Mouse (Mus musculus): Measurements from ENCODE around the gene Chid1. TPM values are rescaled to one million over a fixed set of nuclear protein-coding genes. Genes with fewer than 3 reads are reported as not detected.

Gene Chid1
- polyA plus RNA-seq, 1 experiment from 2014 or later: 20.5 TPM

GRCm38 (mm10) chr7:141485186-141485585 is 54.5 kb downstream of the Chid1 start:
- H3K36me3 ChIP-seq (ENCODE audit: control insufficient read depth, insufficient read depth): peaks cover 3% of the 10 kb centered on the region; the same call in 1 of the 2 replicates
- TF ChIP-seq CTCF (IDR thresholded peaks at IDR 0.05; ENCODE audit: low read depth): no peak
- no peak overlapping the region for H3K4me3 ChIP-seq (ENCODE audit: low read depth, low read length)
- no peak for ATAC-seq
- H3K4me1 ChIP-seq (replicated peaks; ENCODE audit: control insufficient read depth, insufficient read depth, low read length): no peaks in the 10 kb centered on the region; the same call in 1 of the 2 replicates
- no peak overlapping the region for H3K9ac ChIP-seq (ENCODE audit: low read depth, low read length)
- 69% methylated on average over 2 of the region's 2 CpGs for WGBS
- H3K9me3 ChIP-seq (ENCODE audit: control insufficient read depth): no peaks in the 10 kb centered on the region
- no peak overlapping the region for H3K4me2 ChIP-seq (replicated peaks; ENCODE audit: low read depth)
- no peak overlapping the region for H3K27ac ChIP-seq (ENCODE audit: low read depth, low read length)
- H3K27me3 ChIP-seq (replicated peaks; ENCODE audit: control insufficient read depth, insufficient read depth, low read length): peaks cover 18% of the 10 kb centered on the region; the same call in 1 of the 2 replicates

DNA sequence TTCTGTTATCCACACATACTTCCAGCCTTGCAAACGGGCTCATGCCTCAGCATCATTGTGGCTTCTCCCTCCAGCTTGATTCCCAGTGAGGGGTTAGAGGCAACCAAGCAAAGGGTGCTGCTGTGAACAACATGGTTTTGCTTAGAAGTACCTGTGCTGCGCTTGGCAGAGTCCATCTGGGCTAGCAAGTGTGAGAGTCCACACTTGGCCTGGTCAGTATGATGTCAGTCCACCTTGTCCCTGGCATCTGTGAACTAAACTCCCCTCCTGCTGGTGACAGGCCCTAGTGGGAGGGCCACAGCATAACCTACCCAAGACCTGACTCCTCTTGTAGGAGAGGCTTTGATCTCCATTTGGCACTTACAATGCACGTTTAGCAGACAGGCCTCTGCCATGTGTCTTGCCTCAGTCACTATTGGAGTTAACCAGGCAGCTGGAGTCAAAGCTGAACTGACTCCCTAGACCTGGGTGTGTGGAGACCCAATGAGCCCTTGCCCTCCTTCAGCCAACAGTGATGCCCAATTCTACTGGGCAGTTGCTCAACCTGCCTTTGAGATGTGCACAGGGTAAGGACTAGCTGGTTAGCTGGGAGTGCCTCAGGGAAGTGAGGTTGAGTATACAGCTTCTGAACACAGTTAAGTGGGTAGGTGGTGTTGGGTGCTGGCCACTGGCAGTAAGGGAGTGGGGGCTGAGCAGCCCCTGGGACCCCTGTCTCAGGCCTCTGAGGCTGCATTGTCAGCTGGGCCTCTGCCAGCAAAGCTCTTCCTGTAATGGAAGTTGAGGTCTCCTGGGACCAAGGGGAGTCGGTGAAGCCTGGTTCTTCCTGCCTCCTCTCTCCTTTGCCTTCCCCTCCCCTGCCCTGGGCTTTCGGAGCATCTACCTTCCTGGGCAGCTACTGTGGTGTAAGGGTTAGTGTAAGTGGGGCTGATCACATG is 55.2 kb downstream of the Chid1 start:
- no peak for ATAC-seq
- Histone ChIP-seq H3K4me1 (replicated peaks; ENCODE audit: control insufficient read depth, insufficient read depth, low read length) (no peaks in the 10 kb centered on the region; the same call in 1 of the 2 replicates), H3K27ac (ENCODE audit: low read depth, low read length) (no peak overlapping the region), H3K9me3 (ENCODE audit: control insufficient read depth) (no peaks in the 10 kb centered on the region), H3K36me3 (ENCODE audit: control insufficient read depth, insufficient read depth) (peaks cover 3% of the 10 kb centered on the region; the same call in 1 of the 2 replicates), H3K27me3 (replicated peaks; ENCODE audit: control insufficient read depth, insufficient read depth, low read length) (peaks cover 18% of the 10 kb centered on the region; the same call in 1 of the 2 replicates), H3K4me2 (replicated peaks; ENCODE audit: low read depth) (no peak overlapping the region), H3K4me3 (ENCODE audit: low read depth, low read length) (no peak overlapping the region), H3K9ac (ENCODE audit: low read depth, low read length) (no peak overlapping the region)
- WGBS: 85% methylated on average over 5 of the region's 5 CpGs
- TF ChIP-seq CTCF (IDR thresholded peaks at IDR 0.05; ENCODE audit: low read depth): no peak

DNA sequence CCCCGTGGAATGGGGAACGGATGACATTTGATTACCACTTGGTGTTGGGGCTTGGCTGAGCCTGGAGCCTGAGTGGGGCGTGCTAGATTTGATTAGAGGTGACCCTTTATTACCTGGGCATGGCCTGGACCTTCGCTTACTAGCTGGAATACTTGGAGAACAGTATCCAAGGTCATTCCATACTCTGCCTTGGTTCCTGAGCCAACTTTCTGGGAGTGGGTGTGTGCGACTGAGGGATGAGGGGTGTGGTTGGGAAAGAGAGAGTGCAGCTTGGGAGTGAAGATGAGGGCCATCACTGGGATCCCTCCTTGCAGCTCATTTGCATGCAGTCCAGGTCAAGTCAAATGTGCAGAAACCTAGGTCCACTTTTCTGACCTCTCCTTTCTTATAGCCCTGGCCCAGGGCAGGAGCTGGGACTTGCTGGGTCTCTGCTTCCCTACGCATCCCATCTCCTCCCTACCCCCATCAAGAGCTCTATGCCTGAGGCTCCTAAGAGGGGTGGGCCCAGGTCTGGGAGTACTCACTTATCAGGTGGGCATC is 56.5 kb downstream of the Chid1 start:
- no peaks in the 10 kb centered on the region; the same call in 1 of the 2 replicates for H3K4me1 ChIP-seq (replicated peaks; ENCODE audit: control insufficient read depth, insufficient read depth, low read length)
- 75% methylated on average over 6 of the region's 6 CpGs for whole genome bisulfite sequencing
- H3K9me3 ChIP-seq (ENCODE audit: control insufficient read depth): no peaks in the 10 kb centered on the region
- H3K4me2 ChIP-seq (replicated peaks; ENCODE audit: low read depth): no peak overlapping the region
- no peak for TF ChIP-seq CTCF (IDR thresholded peaks at IDR 0.05; ENCODE audit: low read depth)
- peaks cover 3% of the 10 kb centered on the region; the same call in 1 of the 2 replicates for H3K36me3 ChIP-seq (ENCODE audit: control insufficient read depth, insufficient read depth)
- no peak overlapping the region for H3K27ac ChIP-seq (ENCODE audit: low read depth, low read length)
- peaks cover 18% of the 10 kb centered on the region; the same call in 1 of the 2 replicates for H3K27me3 ChIP-seq (replicated peaks; ENCODE audit: control insufficient read depth, insufficient read depth, low read length)
- no peak overlapping the region for H3K4me3 ChIP-seq (ENCODE audit: low read depth, low read length)
- H3K9ac ChIP-seq (ENCODE audit: low read depth, low read length): no peak overlapping the region
- ATAC-seq: no peak

DNA sequence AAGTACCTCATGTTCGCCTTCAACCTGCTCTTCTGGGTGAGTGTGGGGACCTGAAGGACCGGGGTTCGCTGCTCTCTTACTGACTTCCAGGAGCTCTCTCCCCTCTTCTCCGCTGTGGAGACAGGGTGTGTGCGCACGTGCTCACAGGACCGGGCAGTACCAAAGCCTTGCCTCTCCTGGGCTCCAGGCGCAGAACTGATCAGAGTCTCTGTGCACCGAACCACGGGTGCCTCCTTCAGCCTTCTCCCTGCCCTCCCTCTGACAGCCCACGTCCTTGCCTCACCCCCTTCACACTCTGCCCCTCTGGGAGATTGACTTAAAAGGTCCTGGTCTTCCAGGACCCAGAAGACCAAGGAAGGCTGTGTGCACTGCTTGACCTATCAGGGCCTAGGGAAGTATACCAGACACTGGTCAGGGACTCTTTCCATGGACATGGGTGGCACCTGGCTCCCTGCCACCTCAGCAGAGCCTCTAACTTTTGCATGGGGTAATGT is 57.1 kb downstream of the Chid1 start:
- no peak for TF ChIP-seq CTCF (IDR thresholded peaks at IDR 0.05; ENCODE audit: low read depth)
- H3K27me3 ChIP-seq (replicated peaks; ENCODE audit: control insufficient read depth, insufficient read depth, low read length): peaks cover 18% of the 10 kb centered on the region; the same call in 1 of the 2 replicates
- 13% methylated on average over 11 of the region's 11 CpGs for WGBS

DNA sequence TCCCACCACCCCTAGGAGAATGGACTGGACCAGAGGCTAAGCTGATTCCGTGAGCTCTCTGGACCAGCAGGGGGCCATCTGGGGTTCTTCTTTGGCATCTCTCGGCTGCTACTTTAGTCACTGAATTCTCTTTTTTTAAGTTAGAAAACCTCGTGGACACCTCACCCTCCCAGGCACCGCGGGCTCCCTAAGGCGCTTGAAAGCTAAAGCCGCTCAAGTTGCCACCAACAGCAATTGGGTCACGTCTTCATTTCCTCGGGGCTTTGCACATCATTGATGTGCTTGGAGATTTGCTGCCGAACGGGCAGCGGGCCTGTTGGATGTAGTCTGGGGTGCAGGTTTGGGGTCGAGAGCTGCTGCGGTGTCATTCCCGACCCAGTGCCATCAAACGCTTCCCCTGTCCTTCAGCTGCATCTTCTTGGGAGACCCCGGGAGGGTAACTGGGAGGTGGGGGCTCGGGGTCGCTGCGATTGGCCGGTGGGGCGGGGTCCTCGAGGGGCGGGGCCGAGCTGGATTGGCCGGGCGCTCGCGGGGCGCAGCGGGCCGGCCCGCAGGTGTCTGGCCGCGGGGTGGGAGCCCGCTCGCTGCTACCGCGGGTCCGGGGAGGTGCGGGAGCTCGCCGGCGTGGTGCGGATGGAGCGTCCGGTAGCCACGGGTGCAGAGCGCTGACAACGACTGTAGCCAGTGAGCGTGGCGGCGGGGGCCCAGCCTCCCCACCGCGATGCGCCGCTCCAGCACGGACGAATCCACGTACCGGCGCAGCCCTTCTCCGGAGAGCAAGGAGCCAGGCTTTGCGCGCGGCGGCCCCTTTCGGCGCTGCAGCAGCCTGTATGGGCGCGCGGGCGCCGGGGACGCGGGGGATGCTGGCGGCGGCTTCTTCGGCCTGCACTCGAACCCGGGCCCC is 57.9 kb downstream of the Chid1 start:
- ATAC-seq: no peak

More for the DNA sequence above, 57.1 kb downstream of the Chid1 start:
- no peaks in the 10 kb centered on the region for H3K9me3 ChIP-seq (ENCODE audit: control insufficient read depth)
- peak overlapping the region; percentile 48 for H3K4me3 ChIP-seq (ENCODE audit: low read depth, low read length)
- H3K27ac ChIP-seq (ENCODE audit: low read depth, low read length): no peak overlapping the region
- H3K4me2 ChIP-seq (replicated peaks; ENCODE audit: low read depth): peak overlapping the region; percentile 89
- no peak overlapping the region for H3K9ac ChIP-seq (ENCODE audit: low read depth, low read length)
- peaks cover 3% of the 10 kb centered on the region; the same call in 1 of the 2 replicates for H3K36me3 ChIP-seq (ENCODE audit: control insufficient read depth, insufficient read depth)
- no peaks in the 10 kb centered on the region; the same call in 1 of the 2 replicates for H3K4me1 ChIP-seq (replicated peaks; ENCODE audit: control insufficient read depth, insufficient read depth, low read length)
- ATAC-seq: no peak

More for the DNA sequence above, 57.9 kb downstream of the Chid1 start:
- Histone ChIP-seq H3K36me3 (ENCODE audit: control insufficient read depth, insufficient read depth) (no peaks in the 10 kb centered on the region), H3K9me3 (ENCODE audit: control insufficient read depth) (no peaks in the 10 kb centered on the region), H3K9ac (ENCODE audit: low read depth, low read length) (peak overlapping the region; percentile 31; the same call in 1 of the 2 replicates), H3K4me2 (replicated peaks; ENCODE audit: low read depth) (peak overlapping the region; percentile 89), H3K27me3 (replicated peaks; ENCODE audit: control insufficient read depth, insufficient read depth, low read length) (peaks cover 18% of the 10 kb centered on the region; the same call in 1 of the 2 replicates), H3K4me3 (ENCODE audit: low read depth, low read length) (peak overlapping the region; percentile 48), H3K4me1 (replicated peaks; ENCODE audit: control insufficient read depth, insufficient read depth, low read length) (no peaks in the 10 kb centered on the region; the same call in 1 of the 2 replicates), H3K27ac (ENCODE audit: low read depth, low read length) (no peak overlapping the region)
- 1% methylated on average over 72 of the region's 81 CpGs for WGBS
- TF ChIP-seq CTCF (IDR thresholded peaks at IDR 0.05; ENCODE audit: low read depth): peak; percentile 64

Data from intestine, postnatal 0 days (tissue).